Mouse (Mus musculus): ENCODE results near the gene Ppig. TPM values are rescaled to one million over a fixed set of nuclear protein-coding genes. Genes with fewer than 3 reads are reported as not detected.

Gene Ppig
- total RNA-seq, 1 experiment: 32.2 TPM

DNA sequence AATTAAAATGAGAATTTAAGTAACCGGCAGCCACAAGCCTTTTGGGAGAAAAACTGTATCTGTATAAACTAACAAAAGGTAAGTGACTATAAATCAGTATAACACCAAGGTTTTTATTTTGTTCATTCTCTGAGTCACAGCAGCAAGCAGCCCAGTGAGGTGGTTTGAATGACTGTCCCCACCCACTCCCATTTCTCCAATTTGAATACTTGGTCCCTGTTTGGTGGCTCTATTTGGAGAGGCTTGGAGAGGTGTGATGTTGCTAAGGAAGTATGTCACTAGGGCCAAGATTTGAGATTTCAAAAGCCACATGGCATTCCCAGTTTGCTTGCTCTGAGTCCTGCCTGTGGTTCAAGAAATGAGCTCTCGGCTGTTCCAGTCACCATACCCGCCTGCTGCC, 32.1 kb upstream of the Ppig start:
- Histone ChIP-seq H3K36me3 (ENCODE audit: control insufficient read depth, insufficient read depth, low read length, poor library complexity, severe bottlenecking) (peaks cover 8% of the 10 kb centered on the region), H3K9ac (ENCODE audit: insufficient read depth, low read depth, low read length, poor library complexity, severe bottlenecking) (no peak overlapping the region), H3K9me3 (ENCODE audit: control insufficient read depth, insufficient read depth, low read depth, low read length) (no peaks in the 10 kb centered on the region), H3K4me1 (ENCODE audit: control insufficient read depth in 2 of 2, insufficient read depth in 2 of 2, low read length in 2 of 2, poor library complexity in 1 of 2) (no peaks in the 10 kb centered on the region), H3K4me3 (ENCODE audit: insufficient read depth in 1 of 2, low read depth in 1 of 2, low read length in 2 of 2, poor library complexity in 1 of 2, severe bottlenecking in 1 of 2) (no peak overlapping the region), H3K27ac (ENCODE audit: insufficient read depth, low read depth, low read length, poor library complexity, severe bottlenecking) (no peak overlapping the region)
- TF ChIP-seq HCFC1 (IDR thresholded peaks at IDR 0.05; ENCODE audit: borderline replicate concordance, insufficient read depth, low read length): no peak
- TF ChIP-seq CHD2 (IDR thresholded peaks at IDR 0.05; ENCODE audit: low read depth, low read length): no peak
- TF ChIP-seq ZC3H11A (IDR thresholded peaks at IDR 0.05; ENCODE audit: borderline replicate concordance, low read depth, low read length): no peak
- no peak for TF ChIP-seq ZNF384 (IDR thresholded peaks at IDR 0.05; ENCODE audit: low read depth, low read length)
- no peak for TF ChIP-seq MAFK (IDR thresholded peaks at IDR 0.05; ENCODE audit: insufficient read depth, low read depth, low read length)
- DNase-seq (ENCODE audit: low read depth, low spot score): no peak
- in situ Hi-C loops (cut with MboI; ENCODE audit: low sequenced_read_pairs in 2 of 2, unreplicated experiment in 2 of 2): no loop called here

DNA sequence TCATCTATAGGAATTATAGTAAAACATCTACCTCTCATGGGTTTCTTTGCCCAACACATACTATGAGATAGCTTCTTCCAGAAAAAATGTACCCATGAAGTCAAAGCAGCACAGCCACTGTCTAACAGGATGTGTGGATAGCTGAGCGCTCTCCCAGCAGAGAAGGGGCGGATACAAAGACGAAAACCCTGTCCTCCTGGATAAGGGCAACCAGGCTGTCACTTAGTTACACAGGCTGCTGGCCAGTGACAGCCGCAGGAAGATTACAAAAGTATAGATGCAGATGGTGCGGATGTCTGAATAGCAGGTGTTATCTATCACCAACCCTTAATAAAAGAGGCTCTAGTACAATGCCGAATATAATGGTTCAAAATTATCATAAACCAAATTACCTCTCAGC, 31.5 kb upstream of the Ppig start:
- Histone ChIP-seq H3K9me3 (ENCODE audit: control insufficient read depth, insufficient read depth, low read depth, low read length) (no peaks in the 10 kb centered on the region), H3K4me3 (ENCODE audit: insufficient read depth in 1 of 2, low read depth in 1 of 2, low read length in 2 of 2, poor library complexity in 1 of 2, severe bottlenecking in 1 of 2) (no peak overlapping the region), H3K27ac (ENCODE audit: insufficient read depth, low read depth, low read length, poor library complexity, severe bottlenecking) (no peak overlapping the region), H3K36me3 (ENCODE audit: control insufficient read depth, insufficient read depth, low read length, poor library complexity, severe bottlenecking) (peaks cover 8% of the 10 kb centered on the region), H3K9ac (ENCODE audit: insufficient read depth, low read depth, low read length, poor library complexity, severe bottlenecking) (no peak overlapping the region), H3K4me1 (ENCODE audit: control insufficient read depth in 2 of 2, insufficient read depth in 2 of 2, low read length in 2 of 2, poor library complexity in 1 of 2) (no peaks in the 10 kb centered on the region)
- DNase-seq (ENCODE audit: low read depth, low spot score): no peak
- TF ChIP-seq MAFK (IDR thresholded peaks at IDR 0.05; ENCODE audit: insufficient read depth, low read depth, low read length): no peak
- TF ChIP-seq ZC3H11A (IDR thresholded peaks at IDR 0.05; ENCODE audit: borderline replicate concordance, low read depth, low read length): no peak
- in situ Hi-C loops (cut with MboI; ENCODE audit: low sequenced_read_pairs in 2 of 2, unreplicated experiment in 2 of 2): no loop called here

DNA sequence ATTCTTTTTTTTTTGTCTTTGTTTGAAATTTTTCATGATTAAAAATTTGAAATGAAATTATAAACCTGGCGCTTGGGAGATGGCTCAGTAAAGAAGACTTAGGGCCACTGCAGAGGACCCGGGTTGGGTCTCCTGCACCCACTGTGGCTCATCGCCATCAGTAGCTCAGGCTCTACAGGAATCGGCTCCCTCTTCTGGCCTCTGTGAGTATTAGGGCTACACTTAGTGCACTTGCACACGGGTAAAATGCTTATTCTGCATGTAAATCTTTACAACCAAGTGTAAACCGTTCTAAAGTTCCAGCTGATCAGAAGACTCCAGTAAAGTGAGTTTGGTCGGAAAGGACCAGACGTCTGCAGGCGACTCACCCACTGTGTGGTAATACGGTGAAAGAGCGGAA, 28.8 kb upstream of the Ppig start:
- no peak overlapping the region for H3K27ac ChIP-seq (ENCODE audit: insufficient read depth, low read depth, low read length, poor library complexity, severe bottlenecking)
- no peak overlapping the region for H3K9ac ChIP-seq (ENCODE audit: insufficient read depth, low read depth, low read length, poor library complexity, severe bottlenecking)
- H3K4me1 ChIP-seq (ENCODE audit: control insufficient read depth in 2 of 2, insufficient read depth in 2 of 2, low read length in 2 of 2, poor library complexity in 1 of 2): no peaks in the 10 kb centered on the region
- H3K4me3 ChIP-seq (ENCODE audit: insufficient read depth in 1 of 2, low read depth in 1 of 2, low read length in 2 of 2, poor library complexity in 1 of 2, severe bottlenecking in 1 of 2): no peak overlapping the region
- in situ Hi-C loops (cut with MboI; ENCODE audit: low sequenced_read_pairs in 2 of 2, unreplicated experiment in 2 of 2): no loop called here
- peaks cover 10% of the 10 kb centered on the region for H3K36me3 ChIP-seq (ENCODE audit: control insufficient read depth, insufficient read depth, low read length, poor library complexity, severe bottlenecking)
- no peak for DNase-seq (ENCODE audit: low read depth, low spot score)
- no peaks in the 10 kb centered on the region for H3K9me3 ChIP-seq (ENCODE audit: control insufficient read depth, insufficient read depth, low read depth, low read length)
- TF ChIP-seq MAFK (IDR thresholded peaks at IDR 0.05; ENCODE audit: insufficient read depth, low read depth, low read length) (0 out of 2 replicates have a peak, but pooled peaks have one; percentile 9), ZNF384 (IDR thresholded peaks at IDR 0.05; ENCODE audit: low read depth, low read length) (no peak)

DNA sequence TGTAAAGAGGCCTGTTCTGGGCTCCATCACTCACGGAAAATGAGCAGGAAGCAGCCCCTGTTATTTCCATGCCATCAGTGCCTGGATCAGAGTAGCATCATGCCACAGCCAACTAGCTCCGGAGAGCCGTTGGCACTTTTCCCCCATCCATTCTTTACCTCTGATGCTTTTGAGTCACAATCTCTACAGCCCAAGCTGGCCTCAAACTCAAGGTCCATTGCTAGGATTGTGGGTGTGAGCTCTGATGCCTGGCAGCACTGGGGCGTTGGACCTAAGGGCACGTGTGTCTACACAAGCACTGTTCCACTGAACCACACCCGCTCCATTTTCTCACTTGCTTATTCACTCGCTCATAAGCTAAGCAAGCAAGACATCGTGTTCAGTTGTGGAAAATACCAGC, 21.9 kb upstream of the Ppig start:
- in situ Hi-C loops (cut with MboI; ENCODE audit: low sequenced_read_pairs in 2 of 2, unreplicated experiment in 2 of 2): no loop called here
- peaks cover 10% of the 10 kb centered on the region for H3K36me3 ChIP-seq (ENCODE audit: control insufficient read depth, insufficient read depth, low read length, poor library complexity, severe bottlenecking)
- H3K4me3 ChIP-seq (ENCODE audit: insufficient read depth in 1 of 2, low read depth in 1 of 2, low read length in 2 of 2, poor library complexity in 1 of 2, severe bottlenecking in 1 of 2): no peak overlapping the region
- H3K4me1 ChIP-seq (ENCODE audit: control insufficient read depth in 2 of 2, insufficient read depth in 2 of 2, low read length in 2 of 2, poor library complexity in 1 of 2): no peaks in the 10 kb centered on the region
- no peak overlapping the region for H3K27ac ChIP-seq (ENCODE audit: insufficient read depth, low read depth, low read length, poor library complexity, severe bottlenecking)
- DNase-seq (ENCODE audit: low read depth, low spot score): no peak
- no peak for TF ChIP-seq CHD2 (IDR thresholded peaks at IDR 0.05; ENCODE audit: low read depth, low read length)
- no peaks in the 10 kb centered on the region for H3K9me3 ChIP-seq (ENCODE audit: control insufficient read depth, insufficient read depth, low read depth, low read length)
- no peak overlapping the region for H3K9ac ChIP-seq (ENCODE audit: insufficient read depth, low read depth, low read length, poor library complexity, severe bottlenecking)

DNA sequence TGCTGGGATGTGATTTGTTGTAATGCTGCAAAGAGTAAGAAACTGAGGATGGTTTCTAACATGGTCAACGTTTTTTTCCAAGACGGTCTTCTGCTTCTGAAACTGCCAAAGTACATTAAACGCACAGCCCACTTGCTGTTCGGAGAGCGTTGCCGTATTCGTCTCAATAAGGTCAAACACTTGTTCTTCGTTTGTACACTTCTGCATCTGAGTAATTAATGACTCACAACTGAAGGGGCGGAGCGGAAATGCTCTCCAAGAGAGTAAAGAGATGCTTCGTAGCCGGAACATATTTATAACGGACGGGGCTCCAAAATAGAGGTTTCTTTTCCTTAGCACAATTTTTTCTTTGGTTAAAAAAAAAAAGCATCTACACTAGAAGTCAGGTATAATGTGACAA, 10.2 kb upstream of the Ppig start:
- TF ChIP-seq CHD2 (IDR thresholded peaks at IDR 0.05; ENCODE audit: low read depth, low read length): no peak
- peaks cover 4% of the 10 kb centered on the region for H3K36me3 ChIP-seq (ENCODE audit: control insufficient read depth, insufficient read depth, low read length, poor library complexity, severe bottlenecking)
- H3K9me3 ChIP-seq (ENCODE audit: control insufficient read depth, insufficient read depth, low read depth, low read length): no peaks in the 10 kb centered on the region
- H3K4me1 ChIP-seq (ENCODE audit: control insufficient read depth in 2 of 2, insufficient read depth in 2 of 2, low read length in 2 of 2, poor library complexity in 1 of 2): 0 out of 4 replicates have a peak, but pooled peaks cover 0 to 2% of the 10 kb centered on the region in 2 experiments
- H3K4me3 ChIP-seq (ENCODE audit: insufficient read depth in 1 of 2, low read depth in 1 of 2, low read length in 2 of 2, poor library complexity in 1 of 2, severe bottlenecking in 1 of 2): no peak overlapping the region
- in situ Hi-C loops (cut with MboI; ENCODE audit: low sequenced_read_pairs in 2 of 2, unreplicated experiment in 2 of 2): no loop called here
- DNase-seq (ENCODE audit: low read depth, low spot score): no peak
- H3K9ac ChIP-seq (ENCODE audit: insufficient read depth, low read depth, low read length, poor library complexity, severe bottlenecking): no peak overlapping the region
- no peak overlapping the region for H3K27ac ChIP-seq (ENCODE audit: insufficient read depth, low read depth, low read length, poor library complexity, severe bottlenecking)
